Mouse (Mus musculus) limb, embryonic 15.5 days (tissue): Measurements from ENCODE around the gene 2510009E07Rik. TPM values are rescaled to one million over a fixed set of nuclear protein-coding genes. Genes with fewer than 3 reads are reported as not detected.

Source experiments
- ATAC-seq: fragments of 200-750 bp; cut with Nextera tagmentation; 2 replicates; pipeline ENCODE4 v1.8.0; 2017; ENCODE audit warnings: low read depth, moderate TSS enrichment; ENCODE audit not compliant: insufficient number of reproducible peaks, low FRiP score, low TSS enrichment
- H3K27ac ChIP-seq: fragments of 300-500 bp; sonication (generic); 2 replicates; pipeline ENCODE4 v1.5.1; 2015; ENCODE audit warnings: moderate library complexity, mild to moderate bottlenecking, inconsistent platforms
- H3K27me3 ChIP-seq: fragments of 300-500 bp; sonication (generic); 2 replicates; pipeline ENCODE4 v1.6.1; 2015; ENCODE audit warnings: inconsistent platforms
- H3K36me3 ChIP-seq: fragments of 300-500 bp; sonication (generic); 2 replicates; pipeline ENCODE4 v1.6.1; 2015; ENCODE audit warnings: inconsistent platforms
- H3K4me1 ChIP-seq: fragments of 300-500 bp; sonication (generic); 2 replicates; pipeline ENCODE4 v1.6.1; 2015; ENCODE audit warnings: inconsistent platforms
- H3K4me2 ChIP-seq: fragments of 300-500 bp; sonication (generic); 2 replicates; pipeline ENCODE4 v1.6.1; 2015; ENCODE audit warnings: mild to moderate bottlenecking, inconsistent platforms
- H3K4me3 ChIP-seq: fragments of 300-500 bp; sonication (generic); 2 replicates; pipeline ENCODE4 v1.5.1; 2015; ENCODE audit warnings: mild to moderate bottlenecking, inconsistent platforms
- H3K9ac ChIP-seq: fragments of 300-500 bp; sonication (generic); 2 replicates; pipeline ENCODE4 v1.6.1; 2015; ENCODE audit warnings: inconsistent platforms
- H3K9me3 ChIP-seq: fragments of 300-500 bp; sonication (generic); 2 replicates; pipeline ENCODE4 v1.6.1; 2016; ENCODE audit warnings: inconsistent platforms
- WGBS: fragments of 180-500 bp; shearing (Covaris S2); methylation state at CpG from one replicate; pipeline ENCODE4 v1.1.7; 2015; 5-methylcytosine and 5-hydroxymethylcytosine counted together
- polyA plus RNA-seq: library from polyadenylated mRNA; unstranded; fragments of >200 nt; fragmentation: Nextera tagmentation; extraction: Ambion mirVana; gene quantifications from 2 replicates; pipeline ENCODE4 v1.2.1, GENCODE M21; 2015

The 2510009E07Rik gene
- 25.7 and 27.3 TPM in 2 replicates for polyA plus RNA-seq

- Histone ChIP-seq H3K9me3 (no peaks in the 10 kb centered on the region), H3K27ac (peak within 1 kb of the TSS; percentile 92), H3K4me1 (peaks cover 27% of the 10 kb centered on the region), H3K4me3 (peak within 1 kb of the TSS; percentile 84), H3K9ac (peak within 1 kb of the TSS; percentile 95), H3K36me3 (no peaks in the 10 kb centered on the region), H3K4me2 (peak within 1 kb of the TSS; percentile 84), H3K27me3 (no peaks in the 10 kb centered on the region)
- peak; percentile 92 for ATAC-seq
- under 1% methylated on average over 56 of the region's 61 CpGs for WGBS
Measured at GRCm38 (mm10) chr16:21694463-21695241, at the start of gene 2510009E07Rik. TSS of gene 2510009E07Rik (minus strand) at chr16:21694665.

DNA sequence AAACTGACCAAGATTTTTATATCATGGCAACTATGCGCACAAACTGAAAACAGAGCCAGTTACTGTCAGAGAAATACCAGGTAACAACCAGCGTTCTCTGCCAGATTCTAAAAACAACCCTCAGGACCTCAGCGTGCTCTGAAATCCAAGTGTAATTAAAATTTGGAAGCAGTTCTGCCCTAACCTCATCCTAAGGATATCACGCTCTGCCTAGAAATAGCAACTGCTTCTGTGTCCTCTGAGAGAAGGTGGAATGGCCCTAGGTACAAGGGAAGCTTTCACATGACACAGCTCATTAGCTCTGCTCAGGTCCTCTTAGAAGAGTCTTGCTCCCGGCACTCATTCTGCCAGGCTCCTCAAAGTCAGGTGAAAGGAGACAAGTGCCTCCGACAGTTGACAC, 48.9 kb upstream of the 2510009E07Rik start:
- H3K4me1 ChIP-seq: no peaks in the 10 kb centered on the region
- no peaks in the 10 kb centered on the region for H3K9me3 ChIP-seq
- no peak for ATAC-seq
- H3K9ac ChIP-seq: no peak overlapping the region
- H3K36me3 ChIP-seq: no peaks in the 10 kb centered on the region
- WGBS: 87% methylated on average over 6 of the region's 6 CpGs
- H3K27me3 ChIP-seq: no peaks in the 10 kb centered on the region
- no peak overlapping the region for H3K4me2 ChIP-seq
- no peak overlapping the region for H3K4me3 ChIP-seq
- H3K27ac ChIP-seq: no peak overlapping the region

DNA sequence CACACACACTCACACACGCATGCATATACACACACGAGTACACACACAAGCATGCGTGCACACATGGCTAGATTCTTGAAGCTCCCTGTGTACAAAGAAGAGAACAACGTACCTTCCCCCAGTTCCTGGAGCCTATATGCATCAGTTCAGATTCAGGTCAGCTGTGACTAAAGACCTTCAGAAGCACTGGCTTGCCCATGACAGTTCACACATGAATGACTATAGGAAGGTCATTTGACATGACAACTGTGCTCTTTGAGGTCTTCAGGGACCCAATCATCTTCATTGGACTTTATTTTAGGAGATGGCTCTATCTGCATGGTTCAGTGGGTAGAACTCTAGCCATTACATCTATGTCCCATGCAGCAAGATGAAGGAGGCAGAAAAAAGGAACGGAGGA, 48.4 kb upstream of the 2510009E07Rik start:
- WGBS: 93% methylated on average over 5 of the region's 5 CpGs
- no peaks in the 10 kb centered on the region for H3K27me3 ChIP-seq
- no peaks in the 10 kb centered on the region for H3K4me1 ChIP-seq
- H3K9ac ChIP-seq: no peak overlapping the region
- H3K9me3 ChIP-seq: no peaks in the 10 kb centered on the region
- ATAC-seq: no peak
- H3K4me2 ChIP-seq: no peak overlapping the region
- no peak overlapping the region for H3K27ac ChIP-seq
- H3K36me3 ChIP-seq: no peaks in the 10 kb centered on the region
- no peak overlapping the region for H3K4me3 ChIP-seq

GRCm38 (mm10) chr16:21742191-21742870, 47.9 kb upstream of the 2510009E07Rik start:
- no peak overlapping the region for H3K4me3 ChIP-seq
- H3K4me2 ChIP-seq: no peak overlapping the region
- no peaks in the 10 kb centered on the region for H3K4me1 ChIP-seq
- H3K36me3 ChIP-seq: no peaks in the 10 kb centered on the region
- ATAC-seq: no peak
- no peak overlapping the region for H3K9ac ChIP-seq
- H3K9me3 ChIP-seq: no peaks in the 10 kb centered on the region
- WGBS: 80% methylated on average over 5 of the region's 5 CpGs
- H3K27me3 ChIP-seq: no peaks in the 10 kb centered on the region
- H3K27ac ChIP-seq: no peak overlapping the region

GRCm38 (mm10) chr16:21741542-21741941, 47.1 kb upstream of the 2510009E07Rik start:
- H3K27ac ChIP-seq: no peak overlapping the region
- H3K9me3 ChIP-seq: no peaks in the 10 kb centered on the region
- whole genome bisulfite sequencing: 83% methylated on average over 3 of the region's 3 CpGs
- H3K4me3 ChIP-seq: no peak overlapping the region
- no peaks in the 10 kb centered on the region for H3K4me1 ChIP-seq
- no peaks in the 10 kb centered on the region for H3K36me3 ChIP-seq
- no peak overlapping the region for H3K9ac ChIP-seq
- H3K4me2 ChIP-seq: no peak overlapping the region
- H3K27me3 ChIP-seq: no peaks in the 10 kb centered on the region
- ATAC-seq: no peak

- Histone ChIP-seq H3K36me3 (no peaks in the 10 kb centered on the region), H3K4me2 (no peak overlapping the region), H3K4me3 (no peak overlapping the region), H3K9me3 (no peaks in the 10 kb centered on the region), H3K4me1 (no peaks in the 10 kb centered on the region), H3K27ac (no peak overlapping the region), H3K9ac (no peak overlapping the region), H3K27me3 (no peaks in the 10 kb centered on the region)
- WGBS: 73% methylated on average over 1 of the region's 1 CpGs
- no peak for ATAC-seq
Measured at GRCm38 (mm10) chr16:21735638-21736037, 41.2 kb upstream of the 2510009E07Rik start.

DNA sequence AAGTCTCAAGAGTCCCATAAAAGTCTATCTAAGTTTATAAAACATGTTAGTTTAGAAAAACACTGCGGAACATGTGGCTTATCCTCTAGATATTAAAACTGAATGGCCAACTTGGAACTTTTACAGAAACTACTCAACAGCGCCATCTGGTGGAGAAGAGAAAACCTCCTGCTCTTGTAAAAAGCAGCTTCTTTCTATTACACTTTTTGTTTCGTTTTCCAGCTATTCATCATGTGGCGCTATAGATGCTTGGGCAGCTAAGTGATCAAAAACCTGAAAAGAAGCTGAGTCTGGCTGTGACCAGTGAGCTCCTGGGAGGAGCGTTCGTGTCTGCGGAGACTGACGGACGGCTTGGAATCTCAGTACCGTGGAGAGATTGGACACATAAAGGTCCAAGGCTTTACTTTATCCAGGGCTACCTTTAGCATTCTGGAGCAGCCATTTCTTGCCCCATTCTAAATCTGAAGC, 33.5 kb upstream of the 2510009E07Rik start:
- Histone ChIP-seq H3K9me3 (no peaks in the 10 kb centered on the region), H3K9ac (no peak overlapping the region), H3K36me3 (no peaks in the 10 kb centered on the region), H3K27ac (no peak overlapping the region), H3K27me3 (no peaks in the 10 kb centered on the region), H3K4me3 (peak overlapping the region; percentile 22), H3K4me1 (no peaks in the 10 kb centered on the region), H3K4me2 (no peak overlapping the region)
- ATAC-seq: no peak
- WGBS: 42% methylated on average over 10 of the region's 10 CpGs

DNA sequence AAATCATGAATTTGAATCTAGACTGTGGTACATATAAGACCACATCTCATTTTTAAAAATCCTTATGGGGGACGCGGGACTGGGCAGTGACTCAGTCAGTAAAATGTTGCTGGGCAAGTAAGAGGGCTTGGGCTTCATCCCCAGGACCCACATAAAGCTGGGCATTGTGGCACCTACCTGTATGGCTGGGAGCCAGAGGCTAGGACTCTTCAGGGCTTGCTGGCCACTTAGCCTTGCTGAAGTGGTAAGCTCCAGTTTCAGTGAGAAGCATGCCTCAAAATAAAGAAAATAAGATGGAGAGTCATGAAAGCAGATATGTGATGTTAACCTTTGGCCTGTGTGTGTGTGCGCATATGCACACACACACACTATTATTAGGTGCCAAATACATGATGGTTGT, 33.0 kb upstream of the 2510009E07Rik start:
- Histone ChIP-seq H3K9ac (no peak overlapping the region), H3K36me3 (no peaks in the 10 kb centered on the region), H3K4me2 (no peak overlapping the region), H3K9me3 (no peaks in the 10 kb centered on the region), H3K27me3 (no peaks in the 10 kb centered on the region), H3K27ac (no peak overlapping the region), H3K4me3 (no peak overlapping the region), H3K4me1 (no peaks in the 10 kb centered on the region)
- WGBS: 91% methylated on average over 3 of the region's 3 CpGs
- no peak for ATAC-seq

DNA sequence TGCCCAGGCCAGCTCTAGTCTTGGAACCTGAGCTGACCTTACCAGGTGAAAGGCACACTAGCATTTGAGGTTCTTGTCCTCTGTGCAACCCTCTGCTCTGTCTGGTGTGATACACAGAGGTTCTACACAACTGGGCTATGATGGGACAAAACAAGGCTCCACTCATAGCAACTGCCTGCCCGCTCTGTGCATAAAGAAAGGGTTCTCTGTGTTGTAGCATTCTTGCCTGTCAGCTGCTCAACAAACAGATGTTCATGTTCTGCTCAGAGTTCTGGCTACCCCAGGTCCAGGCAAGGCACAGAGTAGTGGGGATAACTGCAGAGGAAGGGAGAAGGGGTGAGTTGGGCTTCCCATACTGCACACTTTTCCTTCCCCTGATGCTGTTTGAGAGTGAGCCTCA, 29.8 kb upstream of the 2510009E07Rik start:
- Histone ChIP-seq H3K4me3 (no peak overlapping the region), H3K9me3 (no peaks in the 10 kb centered on the region), H3K9ac (no peak overlapping the region), H3K4me2 (no peak overlapping the region), H3K36me3 (no peaks in the 10 kb centered on the region), H3K27me3 (no peaks in the 10 kb centered on the region), H3K4me1 (no peaks in the 10 kb centered on the region), H3K27ac (no peak overlapping the region)
- no peak for ATAC-seq
- 86% methylated on average over 1 of the region's 1 CpGs for WGBS

GRCm38 (mm10) chr16:21719770-21720169, 25.3 kb upstream of the 2510009E07Rik start:
- ATAC-seq: no peak
- H3K4me1 ChIP-seq: no peaks in the 10 kb centered on the region
- no peak overlapping the region for H3K9ac ChIP-seq
- no peak overlapping the region for H3K4me3 ChIP-seq
- 77% methylated on average over 7 of the region's 7 CpGs for WGBS
- H3K4me2 ChIP-seq: no peak overlapping the region
- H3K36me3 ChIP-seq: no peaks in the 10 kb centered on the region
- H3K27ac ChIP-seq: no peak overlapping the region
- H3K9me3 ChIP-seq: no peaks in the 10 kb centered on the region
- no peaks in the 10 kb centered on the region for H3K27me3 ChIP-seq

DNA sequence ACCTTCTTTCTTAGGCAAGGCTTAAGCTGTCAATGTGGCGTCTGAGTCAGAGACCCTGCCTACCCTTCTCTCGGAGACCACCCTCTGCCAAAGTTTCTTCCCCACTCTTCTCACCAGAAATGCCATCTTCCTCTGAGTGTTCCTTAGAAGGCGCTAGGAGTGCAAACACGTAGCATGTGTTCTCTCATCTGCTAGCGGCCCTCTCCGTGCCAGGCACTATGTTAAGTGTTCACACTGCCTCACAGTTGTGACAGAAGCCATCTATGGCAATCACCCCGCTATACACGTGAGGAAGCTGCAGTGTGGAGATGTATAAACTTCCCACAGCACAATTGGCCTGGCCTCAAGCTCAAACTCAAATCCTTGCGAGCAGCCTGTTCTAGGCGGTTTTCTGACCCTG, 20.1 kb upstream of the 2510009E07Rik start:
- Histone ChIP-seq H3K4me3 (no peak overlapping the region), H3K27me3 (no peaks in the 10 kb centered on the region), H3K4me1 (no peaks in the 10 kb centered on the region), H3K9ac (no peak overlapping the region), H3K9me3 (no peaks in the 10 kb centered on the region), H3K36me3 (no peaks in the 10 kb centered on the region), H3K27ac (no peak overlapping the region), H3K4me2 (no peak overlapping the region)
- WGBS: 85% methylated on average over 10 of the region's 10 CpGs
- no peak for ATAC-seq

GRCm38 (mm10) chr16:21710321-21710720, 15.9 kb upstream of the 2510009E07Rik start:
- no peak for ATAC-seq
- H3K9me3 ChIP-seq: no peaks in the 10 kb centered on the region
- H3K36me3 ChIP-seq: no peaks in the 10 kb centered on the region
- no peaks in the 10 kb centered on the region for H3K27me3 ChIP-seq
- WGBS: 10% methylated on average over 2 of the region's 2 CpGs
- H3K4me1 ChIP-seq: no peaks in the 10 kb centered on the region
- no peak overlapping the region for H3K4me3 ChIP-seq
- H3K4me2 ChIP-seq: no peak overlapping the region
- no peak overlapping the region for H3K27ac ChIP-seq
- no peak overlapping the region for H3K9ac ChIP-seq
